Comparison of ENCODE assay signal across 15 mouse cellular contexts in genomic region chr8:35068228-35068627, GRCm38 (mm10).
"Had no signal": no experiment of that assay in that cellular context is flagged by ENCODE, and none has a peak within 500 bp of the region (broad histone marks: within the 10 kb centered on the region; RNA-seq: fewer than 3 reads in every experiment).

No protein-coding gene starts in this region.

- H3K9ac ChIP-seq: limb, embryonic 13.5 days; liver, embryonic 14.5 days; lung, embryonic 14.5 days; neural tube, embryonic 13.5 days had no signal

- DNase-seq: kidney, adult 8-10 months; kidney, postnatal 4 days; lung, embryonic 14.5 days; midbrain, embryonic 14.5 days; retina, postnatal 1 day; right cerebral cortex, postnatal 14 days; thymus, adult 18-20 months; thymus, postnatal 14 days had no signal

- H3K27me3 ChIP-seq: limb, embryonic 13.5 days; neural tube, embryonic 13.5 days had no signal

- H3K27ac ChIP-seq: layer of hippocampus, adult 2 months; limb, embryonic 13.5 days; liver, embryonic 14.5 days; midbrain, embryonic 10.5 days; neural tube, embryonic 13.5 days had no signal

- H3K9me3 ChIP-seq: limb, embryonic 13.5 days; midbrain, embryonic 10.5 days had no signal

- H3K4me3 ChIP-seq: layer of hippocampus, adult 2 months; limb, embryonic 13.5 days; midbrain, embryonic 10.5 days; neural tube, embryonic 13.5 days had no signal

- H3K36me3 ChIP-seq: limb, embryonic 13.5 days; midbrain, embryonic 10.5 days; neural tube, embryonic 13.5 days had no signal

- ATAC-seq: inflammation-experienced regulatory T-cells, adult 6 months; intestine, postnatal 0 days had no signal

- H3K4me1 ChIP-seq: limb, embryonic 13.5 days; neural tube, embryonic 13.5 days had no signal
